Mouse (Mus musculus) B cell, adult 2 months (primary cell): ENCODE measurements around the gene Slx4.
A peak's percentile ranks its signal among the peaks of the same experiment; 100 is the strongest.
"Not testable (repeated sequence)": the region's sequence is repeated elsewhere in the genome, so short reads cannot be mapped to it uniquely, and the experiment has no call there.

Source experiments
- DNase-seq, 2 experiments: peaks; one replicate each; pipeline ENCODE4 v3.0.0; 2022

Gene Slx4

GRCm38 (mm10) chr16:4003489-4004398 lies at the start of gene Slx4:
Slx4 (minus strand) TSS chr16:4003770.
- DNase-seq: peak; percentile 92 to 94

DNA sequence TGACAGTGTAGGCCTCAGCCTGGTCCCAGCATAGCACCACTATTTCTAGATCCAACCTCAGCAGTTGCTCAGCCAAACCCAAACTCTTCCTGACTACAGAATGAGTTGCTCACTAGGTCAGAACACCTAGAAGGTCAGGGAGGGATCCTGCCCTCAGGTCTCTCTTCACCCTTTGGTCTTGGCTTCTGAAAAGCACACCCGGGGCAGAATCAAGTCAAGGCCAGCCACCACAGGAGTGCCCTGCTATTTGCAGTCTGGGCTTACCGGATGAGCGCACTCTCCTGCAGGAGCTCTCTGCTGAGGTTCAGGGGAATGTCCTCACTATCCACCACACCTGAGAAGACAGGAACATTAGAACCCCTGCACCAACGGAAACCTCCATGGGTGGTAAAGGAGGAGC lies 49.0 kb upstream of the Slx4 start:
- no peak for DNase-seq

- DNase-seq: no peak
Observed at GRCm38 (mm10) chr16:4045524-4045923, 42.0 kb upstream of the Slx4 start.

DNA sequence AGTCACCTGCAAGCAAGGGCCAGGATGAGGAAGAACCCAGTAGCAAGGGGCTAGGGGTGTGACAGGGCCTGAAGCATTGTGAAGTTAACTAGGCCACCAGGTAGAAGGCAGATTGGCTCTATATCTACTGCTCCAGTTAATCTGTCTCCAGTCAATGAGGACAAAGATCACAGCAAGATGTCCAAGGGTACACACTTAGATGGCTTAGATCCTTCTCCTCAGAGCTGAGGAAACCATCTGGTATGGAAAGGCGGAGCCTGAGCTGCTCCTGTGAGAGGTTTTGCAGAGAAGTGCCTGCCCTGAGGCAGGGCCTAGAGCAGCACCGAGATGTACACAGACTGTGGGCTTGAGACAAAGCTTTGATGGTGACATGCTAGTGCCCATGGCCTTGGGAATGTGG lies 40.5 kb upstream of the Slx4 start:
- DNase-seq: no peak

- no peak for DNase-seq
Observed at GRCm38 (mm10) chr16:4041646-4042045, 38.1 kb upstream of the Slx4 start.

GRCm38 (mm10) chr16:4040206-4040605 lies 36.6 kb upstream of the Slx4 start:
- no peak for DNase-seq

DNA sequence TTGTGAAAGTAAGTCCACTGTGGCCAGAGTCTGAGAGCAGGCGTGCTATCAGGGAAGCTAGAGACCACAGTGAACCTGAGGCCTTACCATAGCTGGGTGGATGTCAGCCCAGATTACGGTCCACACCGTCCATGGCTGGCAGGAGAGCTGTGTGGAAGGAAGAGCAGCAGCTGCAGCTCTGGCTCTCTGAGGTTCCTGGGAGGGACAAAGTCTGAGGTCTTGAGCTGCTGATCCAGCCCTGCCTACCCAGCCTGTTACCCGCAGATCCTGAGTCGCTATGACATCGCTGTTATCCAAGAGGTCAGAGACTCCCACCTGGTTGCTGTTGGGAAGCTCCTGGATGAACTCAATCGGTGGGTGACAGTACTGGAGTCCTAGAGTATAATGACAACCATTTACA lies 34.1 kb upstream of the Slx4 start:
- no peak for DNase-seq

- no peak for DNase-seq
Observed at GRCm38 (mm10) chr16:4036807-4037206, 33.2 kb upstream of the Slx4 start, which contains the start of gene Dnase1. Dnase1 (plus strand) TSS chr16:4036942.

DNA sequence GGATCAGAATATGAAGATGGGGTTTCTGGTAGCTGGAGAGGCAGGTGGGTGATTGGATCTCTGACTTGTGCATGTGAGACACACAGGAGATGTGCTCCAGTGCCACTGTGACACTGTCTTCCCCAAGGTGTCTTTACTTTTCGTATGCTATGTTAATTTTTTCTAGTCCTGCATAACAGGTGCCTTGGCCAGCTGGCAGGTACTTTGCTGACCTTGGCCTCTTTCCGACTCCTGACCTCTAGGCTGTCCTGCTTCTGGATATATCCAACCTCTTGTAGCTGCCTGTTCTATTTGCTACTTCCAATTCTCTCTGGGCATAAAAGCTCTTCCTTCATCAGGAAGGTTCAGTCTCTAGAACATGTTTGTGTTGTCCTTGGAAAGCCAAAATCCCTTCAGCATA lies 32.0 kb upstream of the Slx4 start:
- DNase-seq: peak; percentile 20 to 23

GRCm38 (mm10) chr16:4034476-4034875 lies 30.9 kb upstream of the Slx4 start:
- no peak for DNase-seq

DNA sequence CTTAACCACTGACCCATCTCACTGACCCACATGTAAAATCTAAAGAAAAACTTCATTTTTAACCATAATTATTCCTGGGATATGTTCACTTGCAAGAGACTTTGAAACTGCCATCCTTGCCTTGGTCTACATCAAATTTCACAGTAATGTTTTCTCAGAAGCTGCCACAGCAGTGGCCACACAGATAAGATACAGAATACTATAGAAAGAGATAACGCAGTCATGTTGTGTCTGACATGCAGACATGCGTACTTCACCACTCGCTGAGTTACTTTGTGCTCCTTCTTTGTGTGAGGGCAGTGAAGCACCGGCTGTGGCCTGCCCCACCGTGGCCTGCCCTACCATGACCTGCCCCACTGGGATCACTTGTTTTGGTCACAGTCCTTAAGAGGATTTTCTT lies 30.4 kb upstream of the Slx4 start:
- DNase-seq: no peak

DNA sequence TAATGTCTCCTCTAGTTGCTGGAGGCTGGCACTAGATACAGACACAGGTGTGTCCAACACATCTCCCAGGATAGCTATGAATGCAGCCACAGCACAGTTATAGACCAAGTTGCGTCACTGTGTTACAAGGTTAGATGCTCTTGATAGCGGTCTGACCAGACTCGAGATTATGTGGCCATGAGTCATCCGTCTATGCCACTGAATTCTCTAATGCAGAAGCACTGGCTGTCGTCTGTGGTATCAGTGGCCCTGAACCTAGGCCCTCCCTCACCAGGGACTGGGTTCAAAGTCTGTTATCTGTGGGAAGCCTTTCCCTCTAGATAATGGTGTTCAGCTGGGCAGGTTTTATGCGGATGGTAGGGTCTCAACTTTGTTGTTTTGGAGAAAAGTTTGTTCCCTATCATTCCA lies 28.8 kb upstream of the Slx4 start:
- no peak for DNase-seq

- no peak for DNase-seq
Observed at GRCm38 (mm10) chr16:4031441-4032274, 28.1 kb upstream of the Slx4 start.

- no peak for DNase-seq
Observed at GRCm38 (mm10) chr16:4030501-4030900, 26.9 kb upstream of the Slx4 start.

DNA sequence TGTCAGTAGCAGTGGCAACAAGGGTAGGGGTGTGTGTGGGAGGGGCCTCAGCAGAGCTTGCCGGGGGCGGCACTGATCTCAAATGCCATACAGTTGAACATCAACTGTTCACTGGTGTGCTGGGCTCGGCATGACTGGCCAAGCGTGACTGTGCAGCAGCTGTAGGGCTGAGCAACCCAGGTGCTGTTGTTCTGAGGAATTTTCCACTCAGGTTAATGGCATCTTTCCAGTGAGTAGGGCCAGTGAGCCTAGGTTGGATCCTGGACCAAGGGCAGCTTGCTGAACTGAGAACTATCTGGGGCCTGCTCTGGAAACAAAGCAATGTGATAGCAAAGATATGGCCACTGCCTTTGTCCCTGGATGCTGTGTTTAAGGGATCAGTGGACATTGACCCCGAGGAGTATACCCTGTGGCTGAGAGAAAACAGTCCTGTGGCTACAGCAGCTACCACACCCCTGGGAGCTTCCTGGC lies 25.8 kb upstream of the Slx4 start:
- no peak for DNase-seq

- no peak for DNase-seq
Observed at GRCm38 (mm10) chr16:4027211-4027610, 23.6 kb upstream of the Slx4 start.

DNA sequence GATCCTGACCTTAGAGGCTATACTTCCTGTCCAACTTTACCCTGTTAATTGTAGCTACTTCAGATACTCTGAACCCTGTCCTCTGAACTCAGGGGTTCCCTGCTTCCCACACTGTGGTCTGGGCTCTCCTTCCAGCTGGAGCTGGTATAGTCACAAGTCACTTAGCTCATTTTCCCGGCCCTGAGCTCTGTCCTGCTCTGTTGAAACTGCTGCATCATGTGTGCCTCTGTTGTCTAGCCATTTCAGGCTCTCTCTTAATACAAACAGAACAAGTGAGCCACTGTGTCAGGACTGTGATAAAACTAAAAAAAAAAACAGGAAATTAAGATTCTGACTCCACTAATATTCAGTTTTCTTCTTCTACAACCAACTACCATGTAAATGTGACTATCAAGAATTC lies 23.1 kb upstream of the Slx4 start:
- DNase-seq: no peak

- DNase-seq: no peak
Observed at GRCm38 (mm10) chr16:4022719-4023118, 19.1 kb upstream of the Slx4 start.

GRCm38 (mm10) chr16:4021241-4021640 lies 17.7 kb upstream of the Slx4 start:
- no peak for DNase-seq

- DNase-seq: not testable (repeated sequence)
Observed at GRCm38 (mm10) chr16:4017466-4017865, 13.9 kb upstream of the Slx4 start.

DNA sequence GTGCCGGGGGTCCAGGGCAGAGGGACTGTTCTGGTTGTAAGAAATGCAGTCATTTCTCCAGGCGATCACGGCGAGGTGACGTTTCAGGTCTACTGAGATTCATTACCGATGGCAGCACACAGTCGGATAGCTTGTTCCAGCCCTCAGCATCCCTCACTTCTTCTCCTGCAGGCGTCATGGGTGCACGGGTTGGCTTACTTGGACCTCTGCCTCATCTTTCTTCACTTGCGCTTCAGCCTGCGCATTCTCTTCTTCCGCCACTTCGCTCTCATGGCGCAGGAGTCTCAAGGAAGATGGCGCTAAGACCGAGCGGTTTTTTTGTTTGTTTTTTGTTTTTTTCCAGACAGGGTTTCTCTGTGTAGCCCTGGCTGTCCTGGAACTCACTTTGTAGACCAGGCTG lies 13.2 kb upstream of the Slx4 start:
- not testable (repeated sequence) for DNase-seq

- no peak for DNase-seq
Observed at GRCm38 (mm10) chr16:4014040-4014668, 10.6 kb upstream of the Slx4 start.

DNA sequence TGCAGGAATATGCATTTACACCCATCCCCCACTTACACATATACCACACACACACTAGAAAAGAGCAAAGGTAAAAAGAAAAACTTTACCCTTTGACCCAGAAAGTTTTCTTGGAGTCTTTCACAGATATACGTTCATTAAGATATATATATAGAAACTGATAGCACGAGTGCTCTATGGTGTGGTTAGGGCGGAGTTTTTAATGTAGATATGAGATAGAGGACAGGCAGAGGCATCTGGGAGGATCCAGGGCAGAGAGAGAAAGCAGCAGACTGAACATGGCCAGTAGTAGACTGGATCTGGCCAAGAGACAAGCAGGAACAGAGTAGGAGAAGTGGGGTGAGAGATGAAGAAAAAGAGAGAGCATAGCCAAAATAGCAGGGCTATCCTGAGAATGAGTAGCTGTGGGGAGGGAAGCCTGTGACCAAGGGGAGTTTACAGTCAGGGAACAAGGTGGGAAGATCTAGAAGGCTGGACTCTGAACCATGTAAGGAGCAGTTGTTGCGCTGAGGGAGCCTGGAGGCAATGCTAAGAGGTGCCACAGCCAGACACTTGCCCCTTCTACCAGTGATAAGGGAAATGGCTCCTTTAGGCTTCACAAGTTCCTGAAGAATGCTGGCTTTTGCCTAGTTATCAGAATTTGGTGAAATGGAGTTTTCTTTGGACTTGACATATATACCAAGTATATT lies 9.5 kb upstream of the Slx4 start:
- DNase-seq: no peak
